Mouse (Mus musculus): ENCODE data around the gene Ythdf2.
A peak's percentile ranks its signal among the peaks of the same experiment; 100 is the strongest.
"Not testable (repeated sequence)": the region's sequence is repeated elsewhere in the genome, so short reads cannot be mapped to it uniquely, and the experiment has no call there.

Gene Ythdf2

DNA sequence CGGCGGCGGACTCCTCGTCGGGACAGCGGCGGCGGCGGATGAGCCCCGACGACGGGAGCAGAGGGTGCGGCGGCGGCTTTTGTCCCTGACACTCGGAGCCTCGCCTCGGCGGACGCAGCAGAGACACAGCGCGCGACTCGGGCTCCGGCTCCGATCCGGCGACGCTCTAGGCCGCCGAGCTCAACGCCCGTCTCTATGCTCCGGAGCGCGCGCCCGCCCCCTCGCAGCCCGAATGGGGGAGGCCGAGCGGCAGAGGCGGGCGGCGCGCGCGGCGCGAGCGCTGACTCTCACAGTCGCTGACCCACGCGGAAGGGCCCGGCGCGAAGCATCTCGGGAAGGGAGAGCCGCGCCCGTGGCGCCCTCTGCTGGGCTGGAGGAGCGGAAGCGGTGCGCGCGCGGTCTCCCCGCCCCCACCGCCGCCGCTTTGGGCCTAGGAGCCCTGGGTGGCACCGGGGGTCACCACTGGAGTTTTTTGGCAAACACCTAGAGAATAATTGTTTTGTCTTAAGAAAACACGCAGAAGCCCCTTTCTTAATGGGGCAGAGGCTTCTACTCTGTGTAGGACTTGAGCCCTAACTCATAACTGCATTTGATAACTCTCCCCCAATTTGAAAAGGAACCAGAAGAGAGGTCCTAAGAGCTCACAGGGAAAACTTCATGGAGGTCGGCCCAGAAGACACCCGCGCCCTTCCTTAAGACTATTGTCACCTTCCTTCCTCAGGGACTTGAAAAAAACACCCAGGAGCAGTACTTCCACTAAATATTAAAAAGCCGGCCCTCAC lies at the start of gene Ythdf2:
Ythdf2 (minus strand) TSS at position 351 of the 782 bp plus-strand sequence.
- DNase-seq (ENCODE audit: low spot score), result peak; percentile 98

DNA sequence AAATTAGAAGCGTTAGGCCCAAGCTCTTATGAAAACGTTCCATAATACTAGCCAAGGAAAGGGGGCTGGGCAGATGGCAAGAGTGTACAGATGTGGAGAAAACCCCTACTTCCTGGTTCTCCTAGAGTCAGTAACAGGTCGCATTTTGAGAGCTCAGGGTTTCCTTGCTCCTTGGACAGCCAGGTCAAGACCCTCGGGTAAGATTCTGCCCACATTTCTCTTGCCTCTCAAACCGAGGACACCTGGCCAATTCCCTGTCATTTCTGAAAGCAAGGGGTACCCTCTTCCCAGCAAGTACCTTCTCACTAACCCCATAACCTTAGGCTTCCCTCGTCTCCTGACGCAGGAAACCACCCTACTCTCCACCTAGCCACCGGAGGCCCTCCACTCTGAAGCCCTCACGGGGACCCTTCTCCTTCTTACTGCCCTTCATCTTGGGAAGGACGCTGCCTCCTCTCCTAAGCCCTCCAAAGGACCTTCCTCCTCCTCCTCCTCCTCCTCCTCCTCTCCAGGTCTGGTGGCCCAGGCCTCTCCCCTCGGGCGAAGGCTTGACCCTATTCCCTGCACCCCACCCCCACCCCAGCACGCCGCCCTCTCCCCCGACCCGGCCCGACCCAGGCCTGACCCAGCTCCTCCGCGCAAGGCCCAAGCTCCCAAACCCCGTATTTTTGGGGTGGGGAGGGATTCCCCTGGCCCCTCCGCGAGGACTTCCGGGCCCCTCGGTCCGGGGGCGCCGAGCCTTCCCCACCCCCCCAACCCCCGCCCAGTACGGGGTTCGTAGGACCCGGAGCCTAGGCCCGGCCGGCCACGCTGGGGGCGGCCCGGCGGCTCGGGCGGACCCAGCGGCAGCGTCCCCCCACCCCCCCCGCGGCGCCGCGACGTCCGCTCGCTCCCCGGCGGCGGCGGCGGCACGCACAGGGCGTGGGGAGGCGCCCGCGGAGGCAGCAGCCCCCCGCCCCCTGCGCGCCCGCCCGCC lies 48.6 kb upstream of the Ythdf2 start:
- no peak for DNase-seq (ENCODE audit: low spot score)

DNA sequence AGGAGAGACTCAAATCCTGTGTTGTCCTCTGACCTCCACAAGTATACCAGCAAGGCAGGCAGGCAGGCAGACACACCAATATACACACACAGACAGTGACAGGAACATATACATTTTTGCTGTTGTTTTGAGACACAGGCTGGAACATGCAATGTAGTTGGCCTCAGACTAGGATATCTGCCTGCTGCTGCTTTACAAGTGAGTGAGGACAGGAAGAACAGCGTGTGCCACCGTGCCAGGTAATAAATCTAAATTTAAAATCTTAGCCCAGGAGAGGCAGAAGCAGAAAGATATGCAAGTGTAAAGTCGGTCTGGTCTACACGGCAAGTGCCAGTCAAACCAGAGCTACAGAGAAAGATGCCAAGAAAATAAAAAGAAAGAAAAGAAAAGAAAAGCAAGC lies 47.1 kb upstream of the Ythdf2 start:
- no peak for DNase-seq (ENCODE audit: low spot score)

DNA sequence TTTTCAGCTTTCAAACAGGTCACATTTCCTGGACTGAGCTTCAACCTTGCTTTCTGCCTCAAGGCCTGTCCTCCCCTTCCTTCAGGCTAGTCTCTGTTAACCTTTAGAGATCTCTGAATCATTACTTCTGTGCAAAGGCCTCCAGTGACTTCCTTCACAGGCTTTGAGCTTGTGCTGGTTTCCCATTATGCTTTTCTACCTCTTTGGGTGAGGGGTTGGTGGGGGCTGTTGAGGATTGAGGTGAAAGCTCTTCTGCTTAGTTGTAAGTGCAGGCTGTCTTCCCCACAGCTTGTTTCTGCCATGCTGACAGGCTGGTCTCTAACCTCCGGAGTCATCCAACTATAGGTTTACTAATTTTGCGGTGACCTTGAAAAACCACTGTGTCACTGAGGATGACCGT lies 44.3 kb upstream of the Ythdf2 start:
- no peak for DNase-seq (ENCODE audit: low spot score)

DNA sequence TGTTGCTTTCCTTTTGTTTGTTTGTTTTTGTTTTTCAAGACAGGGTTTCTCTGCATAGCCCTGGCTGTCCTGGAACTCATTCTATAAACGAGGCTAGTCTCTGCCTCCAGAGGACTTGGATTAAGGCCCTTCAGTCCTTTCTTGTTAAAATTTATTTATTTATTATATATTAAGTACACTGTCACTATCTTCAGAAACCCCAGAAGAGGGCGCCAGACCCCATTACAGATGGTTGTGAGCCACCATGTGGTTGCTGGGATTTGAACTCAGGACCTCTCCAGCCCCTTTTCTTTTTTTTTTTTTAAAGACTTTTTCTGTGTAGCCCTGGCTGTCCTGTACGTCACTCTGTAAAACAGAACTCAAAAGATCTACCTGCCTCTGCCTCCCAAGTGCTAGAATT lies 42.9 kb upstream of the Ythdf2 start:
- no peak for DNase-seq (ENCODE audit: low spot score)

DNA sequence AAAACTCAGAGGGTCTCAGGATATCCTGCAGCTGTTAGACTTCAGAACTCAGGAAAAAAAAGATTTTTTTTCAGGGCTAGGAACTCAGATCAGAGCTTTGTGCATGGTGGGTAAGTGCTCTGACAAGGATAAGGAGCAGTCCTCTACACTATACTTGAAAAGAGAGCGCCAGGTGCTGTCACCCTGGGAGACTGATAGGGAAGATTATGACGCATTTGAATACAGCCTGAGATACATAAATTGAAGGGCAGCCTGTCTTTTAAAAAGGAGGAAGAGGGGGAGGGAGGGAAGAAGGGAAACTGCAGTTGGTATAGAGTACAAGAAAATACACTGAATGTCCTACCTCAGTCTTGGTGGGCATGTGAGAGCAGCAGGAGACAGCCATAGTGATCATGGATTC lies 41.5 kb upstream of the Ythdf2 start:
- no peak for DNase-seq (ENCODE audit: low spot score)

DNA sequence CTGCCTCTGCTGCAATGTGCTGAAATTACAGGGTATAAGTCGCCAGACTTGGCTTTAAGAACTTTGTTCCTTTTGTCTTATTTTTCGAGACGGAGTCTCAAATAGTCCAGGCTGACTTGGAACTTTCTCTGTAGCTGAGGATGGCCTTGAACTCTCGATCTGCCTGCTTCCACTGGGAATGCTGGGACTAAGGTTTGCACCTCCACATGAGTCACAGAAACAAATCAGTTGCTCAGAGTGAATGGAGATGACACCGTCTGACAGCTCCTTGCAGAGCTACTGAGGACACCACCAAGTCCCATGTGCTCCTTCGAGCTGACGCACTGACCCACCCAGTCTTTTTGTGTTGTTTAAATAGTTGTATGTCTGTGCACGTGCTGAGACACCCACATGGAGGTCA lies 41.0 kb upstream of the Ythdf2 start:
- DNase-seq (ENCODE audit: low spot score), result no peak

DNA sequence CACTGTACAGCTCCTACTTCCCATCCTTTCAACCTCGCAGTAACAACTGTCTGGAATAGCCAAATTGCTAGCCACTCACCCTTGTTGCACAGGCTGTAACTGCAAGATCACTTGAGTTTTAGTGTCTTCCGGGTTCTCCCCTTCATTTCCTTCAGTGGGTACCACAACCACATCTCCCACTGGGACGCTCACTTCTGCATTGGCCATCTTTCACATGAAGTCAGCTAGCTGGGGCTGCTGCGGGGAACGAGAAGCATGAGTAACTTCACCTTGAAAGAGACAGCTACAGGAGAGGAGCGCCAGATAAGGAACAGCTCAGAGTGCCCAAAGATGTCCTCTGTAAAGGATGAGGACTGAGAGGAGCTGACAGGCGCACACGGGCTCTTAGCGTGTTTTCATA lies 39.5 kb upstream of the Ythdf2 start:
- DNase-seq (ENCODE audit: low spot score), result no peak

DNA sequence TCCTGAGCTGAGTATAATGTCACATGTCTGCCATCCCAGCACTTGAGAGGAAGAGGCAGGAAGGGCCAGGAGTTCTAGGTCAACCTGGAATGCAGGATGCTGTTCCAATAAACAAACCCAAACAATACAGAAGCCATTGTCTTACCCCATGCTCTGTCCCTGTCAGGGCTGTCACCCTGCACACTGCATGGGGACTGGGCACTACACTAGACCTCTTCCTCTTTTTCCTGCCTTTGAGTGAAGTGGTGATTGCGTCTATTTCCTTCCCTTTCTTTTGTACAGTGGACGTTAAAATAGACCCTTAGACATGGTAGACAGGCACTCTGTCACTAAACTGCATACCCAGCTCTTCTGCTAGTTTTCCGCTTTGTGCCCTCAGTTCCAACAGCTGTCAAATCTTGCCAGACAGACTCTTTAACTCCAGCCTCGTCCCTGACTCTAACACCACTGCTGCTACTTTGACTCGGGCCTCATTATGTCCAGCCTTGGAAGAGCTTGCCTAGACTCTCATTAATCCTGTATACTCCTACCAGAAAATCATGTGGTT lies 35.4 kb upstream of the Ythdf2 start:
- DNase-seq (ENCODE audit: low spot score), result peak; percentile 33

DNA sequence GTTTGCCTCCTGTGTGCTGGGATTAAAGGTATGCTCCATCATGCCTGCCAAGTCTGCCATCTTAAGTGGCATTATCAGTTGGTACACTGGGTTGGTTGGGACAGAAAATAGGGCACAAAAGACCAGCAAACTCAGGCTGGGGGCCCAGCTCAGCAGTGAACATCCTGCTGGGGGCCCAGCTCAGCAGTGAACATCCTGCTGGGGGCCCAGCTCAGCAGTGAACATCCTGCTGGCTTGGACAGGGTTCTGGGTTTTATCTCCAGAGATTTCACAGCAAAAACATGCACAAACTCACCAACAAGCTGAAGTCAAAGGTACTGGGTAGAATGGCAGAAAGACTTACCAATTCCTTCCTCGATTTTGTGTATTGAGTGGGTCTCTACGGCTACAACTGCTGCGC lies 33.5 kb upstream of the Ythdf2 start:
- DNase-seq (ENCODE audit: low spot score), result no peak

DNA sequence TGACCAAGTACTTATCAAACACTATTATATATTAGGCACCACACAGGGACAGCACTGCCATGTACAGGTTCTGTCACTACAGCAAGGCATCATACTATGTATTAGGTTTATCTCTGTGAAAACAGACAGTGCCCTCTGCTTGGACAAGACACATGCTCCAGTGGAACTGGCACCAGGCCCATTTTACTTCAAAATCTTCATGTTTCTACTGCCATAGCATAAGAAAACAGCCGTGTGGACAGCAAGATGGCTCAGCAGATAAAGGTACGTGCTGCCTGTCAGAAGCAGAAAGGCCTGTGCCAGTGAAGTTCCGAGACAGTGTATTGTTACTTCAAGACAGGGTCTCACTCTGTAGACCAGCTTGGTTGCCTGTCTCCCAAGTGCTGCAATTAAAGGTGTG lies 29.1 kb upstream of the Ythdf2 start:
- no peak for DNase-seq (ENCODE audit: low spot score)

DNA sequence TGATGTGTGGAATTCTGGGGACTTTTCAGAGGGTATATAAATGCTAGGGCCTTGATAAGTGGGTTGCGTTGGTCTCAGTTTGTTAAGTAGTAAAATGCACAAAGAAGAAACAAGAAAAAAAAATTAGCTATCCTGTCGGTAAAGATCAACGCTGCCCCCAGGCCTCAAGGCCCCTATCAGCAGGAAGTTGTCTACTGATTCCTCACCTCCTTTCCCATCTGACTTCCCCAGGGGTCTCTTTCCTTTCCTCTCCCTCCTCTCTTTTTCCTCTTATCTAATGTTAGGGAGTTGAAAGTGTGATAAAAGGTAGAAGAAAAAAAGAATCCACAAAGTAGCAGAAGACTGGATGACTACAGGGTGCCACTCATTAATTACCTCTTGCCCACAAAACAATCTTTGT lies 28.3 kb upstream of the Ythdf2 start:
- no peak for DNase-seq (ENCODE audit: low spot score)

DNA sequence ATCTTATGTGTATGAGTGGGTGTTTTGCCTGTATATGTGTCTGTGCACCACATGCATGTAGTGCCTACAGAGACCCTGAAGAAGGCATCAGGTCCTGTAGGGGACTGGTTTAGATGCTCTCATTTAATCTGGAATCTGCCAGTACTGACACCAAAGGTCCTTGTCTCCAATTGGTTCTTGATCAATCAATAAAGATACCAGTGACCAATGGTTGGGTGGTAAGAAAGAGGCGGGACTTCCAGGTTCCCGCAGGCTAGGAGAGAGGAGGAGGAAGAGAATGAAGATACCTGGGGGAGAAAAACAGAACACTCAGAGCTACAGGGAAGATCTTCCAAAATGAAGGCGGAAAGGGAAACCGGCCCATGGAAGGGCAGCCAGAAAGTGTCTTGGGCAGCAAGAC lies 26.3 kb upstream of the Ythdf2 start:
- DNase-seq (ENCODE audit: low spot score), result no peak

DNA sequence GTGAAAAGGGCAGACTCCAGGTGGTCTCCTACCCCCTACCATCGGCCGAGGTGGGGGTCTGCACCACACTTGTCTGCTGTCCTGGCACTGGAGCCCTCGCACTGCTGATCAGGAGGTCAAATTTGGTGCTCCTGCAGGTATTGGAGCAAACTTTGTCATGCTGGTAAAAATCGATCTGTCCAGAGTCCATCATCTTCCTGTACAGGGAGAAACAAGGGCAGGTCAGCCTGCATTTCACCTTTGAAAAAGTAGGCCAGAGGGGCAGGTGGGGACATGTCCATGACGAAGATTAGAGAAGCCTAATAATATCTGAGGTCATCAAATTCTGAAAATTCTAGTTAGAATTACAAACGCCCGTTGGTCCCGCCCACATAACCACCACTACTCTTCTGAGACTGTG lies 22.6 kb upstream of the Ythdf2 start:
- DNase-seq (ENCODE audit: low spot score), result no peak

DNA sequence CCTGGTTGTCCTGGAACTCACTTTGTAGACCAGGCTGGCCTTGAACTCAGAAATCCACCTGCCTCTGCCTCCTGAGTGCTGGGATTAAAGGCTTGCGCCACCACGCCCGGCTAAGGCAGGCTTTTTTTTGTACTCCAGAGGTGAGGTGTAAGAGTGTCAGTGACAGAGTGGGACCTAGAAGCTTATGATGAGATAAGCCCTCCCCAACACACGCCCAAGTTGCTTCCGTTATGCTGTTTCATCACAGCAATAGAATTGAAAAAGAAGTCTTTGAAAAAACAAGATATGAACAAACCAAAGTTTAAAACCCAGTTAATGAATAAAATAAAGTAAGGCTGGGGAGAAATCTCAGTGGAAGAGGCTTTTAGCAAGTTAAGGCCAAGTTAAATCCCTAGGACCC lies 18.3 kb upstream of the Ythdf2 start:
- DNase-seq (ENCODE audit: low spot score), result no peak

DNA sequence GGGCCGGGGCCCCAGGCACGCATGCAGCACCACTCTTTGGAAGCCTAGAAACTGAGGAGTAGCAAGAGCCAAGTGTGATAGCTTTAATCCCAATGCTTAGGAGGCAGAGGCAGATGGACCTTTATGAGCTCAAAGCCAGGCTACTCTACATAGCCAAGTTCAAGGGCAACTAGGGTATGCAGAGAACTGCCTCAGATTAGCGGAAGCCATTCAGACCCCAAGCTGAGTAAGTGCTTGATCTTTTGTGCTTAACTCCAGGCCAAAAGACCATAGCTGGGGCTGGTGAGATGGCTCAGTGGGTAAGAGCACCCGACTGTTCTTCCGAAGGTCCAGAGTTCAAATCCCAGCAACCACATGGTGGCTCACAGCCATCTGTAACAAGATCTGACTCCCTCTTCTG lies 9.9 kb upstream of the Ythdf2 start:
- not testable (repeated sequence) for DNase-seq (ENCODE audit: low spot score)

DNA sequence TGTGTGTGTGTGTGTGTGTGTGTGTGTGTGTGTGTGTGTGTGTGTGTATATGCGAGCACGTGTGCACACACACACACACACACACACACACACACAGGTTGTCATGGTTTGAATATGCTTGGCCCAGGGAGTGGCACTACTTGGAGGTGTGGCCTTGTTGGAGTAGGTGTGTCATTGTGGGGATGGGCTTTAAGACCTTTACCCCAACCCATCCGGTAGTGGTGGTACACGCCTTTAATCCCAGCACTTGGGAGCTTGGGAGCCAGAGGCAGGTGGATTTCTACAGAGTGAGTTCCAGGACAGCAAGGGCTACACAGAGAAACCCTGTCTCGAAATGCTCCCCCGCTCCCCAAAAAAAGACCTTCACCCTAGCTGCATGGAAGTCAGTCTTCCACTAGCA lies 6.3 kb upstream of the Ythdf2 start:
- not testable (repeated sequence) for DNase-seq (ENCODE audit: low spot score)

DNA sequence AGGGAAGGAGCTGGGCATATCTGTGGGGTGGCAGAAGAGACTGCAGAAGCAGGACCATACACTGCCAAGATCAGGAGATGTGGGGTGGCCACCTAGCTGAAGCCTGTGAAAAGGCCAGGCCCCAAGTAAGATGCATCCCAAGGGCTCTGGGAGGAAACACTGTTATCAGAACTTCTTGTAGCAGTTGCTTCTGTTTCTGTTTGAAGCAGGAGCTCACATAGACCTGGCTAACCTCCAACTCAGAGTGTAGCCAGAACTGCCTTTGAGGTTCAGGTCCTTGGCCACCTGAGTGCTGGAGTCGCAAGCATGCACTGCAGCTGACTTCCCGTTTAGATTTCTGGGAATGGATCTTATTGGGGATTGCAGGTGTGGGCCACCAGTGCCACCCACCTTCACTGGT lies 5.7 kb upstream of the Ythdf2 start:
- DNase-seq (ENCODE audit: low spot score), result no peak

DNA sequence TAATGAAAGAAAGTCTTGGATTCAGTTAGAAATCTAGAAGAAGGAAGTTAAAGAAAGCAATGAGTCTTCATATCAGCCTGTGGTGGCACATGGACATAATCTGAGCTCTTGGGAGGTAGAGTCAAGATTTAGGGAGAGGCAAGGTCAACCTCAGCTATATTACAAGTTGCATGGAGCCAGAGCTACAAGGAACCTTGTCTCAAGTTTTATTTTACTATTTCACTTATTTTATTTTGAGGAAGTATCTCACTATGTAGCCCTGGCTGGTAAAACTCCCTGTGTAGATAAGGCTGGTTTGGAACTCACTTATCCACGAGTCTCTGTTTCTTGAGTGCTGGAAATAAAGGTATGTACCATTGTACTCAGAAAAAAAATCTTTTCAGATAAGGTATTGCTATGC lies 4.5 kb upstream of the Ythdf2 start:
- no peak for DNase-seq (ENCODE audit: low spot score)

DNA sequence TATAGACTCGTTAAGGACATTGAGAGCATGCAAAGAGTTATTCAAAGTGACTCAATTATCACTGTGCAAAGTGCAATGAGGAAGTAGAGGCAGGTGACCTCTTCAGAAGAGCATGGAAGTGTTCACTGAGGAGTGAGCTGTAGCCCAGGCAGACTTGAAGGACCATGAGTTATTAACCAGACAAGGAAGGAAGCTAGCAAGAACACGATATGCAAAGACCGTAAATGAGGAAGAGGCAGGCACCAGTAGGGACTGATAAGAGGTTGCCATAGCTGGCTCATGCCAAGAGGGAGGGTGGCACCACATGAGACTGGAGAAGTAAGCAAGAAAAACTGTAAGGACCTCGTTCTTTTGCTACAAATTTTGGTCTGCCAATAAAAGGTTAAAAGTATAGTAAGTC lies 2.7 kb upstream of the Ythdf2 start:
- no peak for DNase-seq (ENCODE audit: low spot score)

DNA sequence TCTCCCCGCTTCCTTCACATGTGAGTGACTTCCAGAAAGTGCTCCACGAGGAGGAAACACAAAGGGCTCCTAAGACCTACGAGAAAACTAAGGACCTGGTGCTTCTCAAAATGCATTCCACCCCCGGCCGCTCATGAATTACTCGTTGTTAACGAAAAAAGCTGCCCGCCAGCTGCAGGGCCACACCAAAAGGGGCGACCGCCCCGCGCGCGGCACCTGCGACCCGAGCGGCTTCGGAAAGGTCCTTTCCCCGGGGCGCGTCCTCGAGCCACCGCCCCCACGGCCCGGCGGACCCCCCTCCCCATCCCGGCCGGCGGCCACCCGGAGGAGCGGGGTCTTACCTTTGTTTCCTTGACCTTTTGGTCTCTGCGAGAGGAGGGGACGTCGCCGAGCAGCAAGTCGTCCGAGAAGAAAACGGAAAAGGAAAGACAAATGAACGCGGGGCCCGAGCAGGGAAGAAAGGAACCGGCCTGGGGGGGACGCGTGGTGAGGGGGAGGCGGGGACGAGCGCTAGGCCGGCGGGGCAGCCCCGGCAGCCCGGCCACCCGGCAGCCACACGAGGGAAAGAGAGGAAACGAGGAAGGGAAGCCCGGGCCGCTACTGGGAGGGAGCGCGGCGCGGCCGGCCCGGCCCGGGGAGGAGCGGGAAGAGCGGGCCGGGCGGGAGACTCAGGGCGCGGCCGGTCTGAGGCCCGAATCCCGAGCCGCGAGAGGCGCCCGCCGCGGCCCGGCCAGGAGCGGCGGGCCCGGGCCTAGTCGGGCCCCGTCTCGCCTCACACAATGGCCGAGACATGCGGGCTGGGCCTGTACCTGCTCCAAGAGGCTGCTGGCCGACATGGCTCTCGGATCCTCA lies 786 bp downstream of the Ythdf2 start:
- no peak for DNase-seq (ENCODE audit: low spot score)

DNA sequence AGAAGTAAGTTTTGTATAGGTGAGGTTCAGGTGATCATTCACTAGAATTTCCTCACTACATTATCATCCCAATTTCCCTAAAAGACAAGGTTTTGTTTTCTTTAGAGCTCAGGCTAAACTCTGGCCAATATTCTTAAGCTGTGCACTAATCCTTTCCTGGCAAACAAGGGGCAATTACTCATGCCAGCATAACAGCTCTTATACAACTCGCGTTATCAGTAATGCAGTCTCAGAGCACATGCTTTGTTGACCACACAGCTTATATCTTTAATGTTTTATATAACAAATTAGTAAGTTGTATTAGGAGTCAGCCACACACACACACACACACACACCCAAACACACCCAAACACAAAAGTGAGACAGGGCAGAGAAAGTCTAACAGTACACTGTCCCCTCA lies 1.8 kb downstream of the Ythdf2 start:
- DNase-seq (ENCODE audit: low spot score), result no peak

All from layer of hippocampus, adult 11-12 months (tissue).